Mouse (Mus musculus) naive thymus-derived CD4-positive, alpha-beta T cell, adult 5 months (primary cell): ENCODE measurements around the gene Mup16. TPM values are rescaled to one million over a fixed set of nuclear protein-coding genes. Genes with fewer than 3 reads are reported as not detected.

Experiments used
- polyA plus RNA-seq: library from polyadenylated mRNA; unstranded; fragments of 100-300 nt; shearing (Covaris generic); gene quantifications from one replicate; pipeline ENCODE4 v1.2.1, GENCODE M21; 2017

Gene Mup16
- not detected for polyA plus RNA-seq

GRCm38 (mm10) chr4:61519431-61519830 lies at the start of gene Mup16:
TSS of gene Mup16 (minus strand) at chr4:61519531.

Other genes with a start within 250 kb of the Mup16 start
- gene Mup14, start 215.5 kb downstream of the Mup16 start, polyA plus RNA-seq = not detected
- gene Mup15, start 79.8 kb downstream of the Mup16 start, polyA plus RNA-seq = not detected
- not detected for gene Mup17, start 76.3 kb upstream of the Mup16 start, polyA plus RNA-seq
- not detected for gene Mup18, start 154.6 kb upstream of the Mup16 start, polyA plus RNA-seq